Mouse (Mus musculus) CH12.LX (cell line): ENCODE measurements around the gene Whrn. TPM values are rescaled to one million over a fixed set of nuclear protein-coding genes. Genes with fewer than 3 reads are reported as not detected.

Experiments used
- DNase-seq: peaks from one replicate; pipeline ENCODE4 v3.0.0-alpha.2; 2013; ENCODE audit errors: extremely low read depth
- H3K27ac ChIP-seq: 2 replicates; pipeline ENCODE4 v1.5.1; 2012; ENCODE audit warnings: low read depth, mild to moderate bottlenecking, control low read depth, moderate library complexity; ENCODE audit not compliant: insufficient read depth
- H3K27me3 ChIP-seq: replicated peaks from 2 replicates; pipeline ENCODE3; 2012; ENCODE audit warnings: inconsistent platforms
- H3K36me3 ChIP-seq, 2 experiments: replicated peaks in 1 of 2; 2 replicates each; pipeline versions ENCODE3 to v1.6.1; 2012; ENCODE audit warnings: inconsistent platforms in 1 of 2, low read length in 1 of 2, mild to moderate bottlenecking in 1 of 2, mixed read lengths in 1 of 2, moderate library complexity in 1 of 2; ENCODE audit not compliant: control insufficient read depth in 1 of 2, insufficient read depth in 1 of 2
- H3K4me1 ChIP-seq, 2 experiments: 2 replicates each; pipeline ENCODE4 v1.6.1; 2012; ENCODE audit warnings: inconsistent platforms in 1 of 2, moderate library complexity in 1 of 2; ENCODE audit not compliant: insufficient read depth in 2 of 2, control insufficient read depth in 1 of 2
- H3K4me2 ChIP-seq: 2 replicates; pipeline ENCODE4 v1.6.1; 2012; ENCODE audit warnings: low read depth, mild to moderate bottlenecking, control low read depth; ENCODE audit not compliant: poor library complexity, insufficient read depth, severe bottlenecking
- H3K4me3 ChIP-seq, 3 experiments: fragments of 150-350 bp in 1 of 3; sonication (generic) in 1 of 3; replicated peaks in 1 of 3; 2 replicates each; pipeline versions ENCODE3 to v1.5.1; 2011 to 2012; ENCODE audit warnings: low read depth in 2 of 3, low read length in 2 of 3, mild to moderate bottlenecking in 2 of 3, moderate library complexity in 2 of 3, control low read depth in 1 of 3, improper control_type of control experiment in 1 of 3, inconsistent platforms in 1 of 3, mixed read lengths in 1 of 3; ENCODE audit not compliant: poor library complexity in 1 of 3
- H3K79me2 ChIP-seq: replicated peaks from 2 replicates; pipeline ENCODE4 v1.6.1; 2012; ENCODE audit warnings: mild to moderate bottlenecking, moderate library complexity; ENCODE audit not compliant: control insufficient read depth, poor library complexity, insufficient read depth, severe bottlenecking; ENCODE audit errors: extremely low read depth
- H3K9ac ChIP-seq: 2 replicates; pipeline ENCODE4 v1.6.1; 2012; ENCODE audit warnings: low read depth, mild to moderate bottlenecking, control low read depth, moderate library complexity; ENCODE audit not compliant: insufficient read depth
- H3K9me3 ChIP-seq: replicated peaks from 2 replicates; pipeline ENCODE3; 2012; ENCODE audit warnings: low read length, inconsistent platforms, mixed read lengths
- BHLHE40 ChIP-seq: IDR thresholded peaks from 2 replicates; pipeline ENCODE4 v1.6.1; 2011; ENCODE audit warnings: mild to moderate bottlenecking, low read depth, low read length, improper control_type of control experiment
- CHD2 ChIP-seq: IDR thresholded peaks from 2 replicates; pipeline ENCODE4 v1.6.1; 2011; ENCODE audit warnings: low read length, improper control_type of control experiment
- CTCF ChIP-seq, 2 experiments: IDR thresholded peaks in 1 of 2; conservative IDR thresholded peaks in 1 of 2; 2 replicates each; pipeline ENCODE4 v1.5.1; 2011 to 2012; ENCODE audit warnings: low read depth in 2 of 2, low read length in 2 of 2, improper control_type of control experiment in 1 of 2, inconsistent platforms in 1 of 2, mild to moderate bottlenecking in 1 of 2, moderate library complexity in 1 of 2
- E2F4 ChIP-seq: IDR thresholded peaks from 2 replicates; pipeline ENCODE4 v1.6.1; 2011; ENCODE audit warnings: low read depth, low read length, improper control_type of control experiment; ENCODE audit not compliant: insufficient replicate concordance
- ETS1 ChIP-seq: conservative IDR thresholded peaks from 2 replicates; pipeline ENCODE4 v1.6.1; 2012; ENCODE audit warnings: low read depth, mild to moderate bottlenecking, inconsistent platforms, low read length, improper control_type of control experiment, moderate library complexity
- GABPA ChIP-seq: IDR thresholded peaks from 2 replicates; pipeline ENCODE4 v1.6.1; 2012; ENCODE audit warnings: low read depth, low read length, improper control_type of control experiment, inconsistent platforms; ENCODE audit not compliant: insufficient replicate concordance
- IRF4 ChIP-seq: IDR thresholded peaks from 2 replicates; pipeline ENCODE4 v1.6.1; 2014; ENCODE audit warnings: low read depth, mild to moderate bottlenecking, inconsistent platforms, low read length, improper control_type of control experiment
- JUN ChIP-seq: IDR thresholded peaks from 2 replicates; pipeline ENCODE4 v1.6.1; 2011; ENCODE audit warnings: low read depth, mild to moderate bottlenecking, low read length, improper control_type of control experiment, moderate library complexity; ENCODE audit not compliant: insufficient read depth
- KAT2A ChIP-seq: IDR thresholded peaks from 2 replicates; pipeline ENCODE4 v1.6.1; 2012; ENCODE audit warnings: low read length, improper control_type of control experiment, inconsistent platforms; ENCODE audit not compliant: insufficient replicate concordance
- MAX ChIP-seq: IDR thresholded peaks from 2 replicates; pipeline ENCODE4 v1.6.1; 2011; ENCODE audit warnings: low read length, improper control_type of control experiment
- MEF2A ChIP-seq: IDR thresholded peaks from 2 replicates; pipeline ENCODE4 v1.6.1; 2014; ENCODE audit warnings: low read depth, mild to moderate bottlenecking, inconsistent platforms, low read length, improper control_type of control experiment, borderline replicate concordance
- NRF1 ChIP-seq: IDR thresholded peaks from 2 replicates; pipeline ENCODE4 v1.6.1; 2014; ENCODE audit warnings: low read depth, mild to moderate bottlenecking, inconsistent platforms, low read length, improper control_type of control experiment, moderate library complexity
- POLR2A ChIP-seq: IDR thresholded peaks from 2 replicates; pipeline ENCODE4 v1.6.1; 2011; ENCODE audit warnings: low read depth, mild to moderate bottlenecking, improper control_type of control experiment, low read length
- RAD21 ChIP-seq: IDR thresholded peaks from 2 replicates; pipeline ENCODE4 v1.6.1; 2011; ENCODE audit warnings: low read depth, mild to moderate bottlenecking, low read length, improper control_type of control experiment, moderate library complexity
- TBP ChIP-seq: conservative IDR thresholded peaks from 2 replicates; pipeline ENCODE4 v1.6.1; 2011; ENCODE audit warnings: low read depth, low read length, improper control_type of control experiment
- USF2 ChIP-seq: conservative IDR thresholded peaks from 2 replicates; pipeline ENCODE4 v1.6.1; 2011; ENCODE audit warnings: low read depth, low read length, improper control_type of control experiment
- ZC3H11A ChIP-seq: IDR thresholded peaks from 2 replicates; pipeline ENCODE4 v1.6.1; 2012; ENCODE audit warnings: low read depth, mild to moderate bottlenecking, inconsistent platforms, low read length, improper control_type of control experiment
- ZNF384 ChIP-seq: IDR thresholded peaks from 2 replicates; pipeline ENCODE4 v1.6.1; 2012; ENCODE audit warnings: low read depth, low read length, improper control_type of control experiment, inconsistent platforms
- dilution Hi-C: fragments of 300-500 bp; cut with MboI; formaldehyde crosslinking; loops from 2 replicates; pipeline ENCODE4 v1.14.3; 2020; ENCODE audit warnings: low sequenced_read_pairs; ENCODE audit not compliant: extremely low pct_unique_long_range_greater_than_20kb, extremely low pct_ligation_motif_present
- in situ Hi-C: fragments of 300-500 bp; cut with MboI; formaldehyde crosslinking; loops from 3 replicates; pipeline ENCODE4 v1.14.3; 2019; ENCODE audit warnings: low sequenced_read_pairs, low pct_ligation_motif_present, low pct_unique_long_range_greater_than_20kb, mixed read lengths
- polyA plus RNA-seq: library from polyadenylated mRNA; unstranded; fragments of >175 nt; gene quantifications from 2 replicates; pipeline ENCODE4 v1.2.1, GENCODE M21; 2012; ENCODE audit warnings: low read depth; ENCODE audit not compliant: insufficient read length
- total RNA-seq, 2 experiments: library from RNA; depleted of rRNA; stranded (reverse); fragments of 300-350 nt in 1 of 2; fragments of >200 nt in 1 of 2; gene quantifications; 2 replicates each; pipeline ENCODE4 v1.2.3; 2012 to 2014

The Whrn gene
- total and polyA plus RNA-seq, 3 experiments: 0.99 to 9.4 (median 4.5) TPM

DNA sequence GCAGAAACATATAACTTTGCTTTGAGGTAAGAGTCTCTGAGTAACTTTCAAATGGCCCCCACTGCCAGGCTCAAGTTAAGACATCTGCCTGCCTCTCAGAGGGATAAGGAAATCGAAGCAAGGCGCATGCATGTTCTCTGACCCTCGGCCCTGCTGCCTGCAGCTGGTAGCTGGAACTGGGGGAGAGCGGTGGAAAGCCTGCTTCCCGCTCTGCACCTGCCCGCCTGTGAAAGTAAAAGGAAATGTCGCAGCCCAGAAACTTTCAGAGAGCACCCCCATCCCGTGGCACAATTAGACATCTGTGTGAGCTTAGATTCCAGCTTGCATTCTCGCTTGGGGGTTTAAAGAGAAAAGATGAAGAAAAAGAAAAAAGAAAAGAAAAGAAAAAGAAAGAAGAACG, 6.1 kb downstream of the Whrn start:
- Histone ChIP-seq H3K9ac (no peak overlapping the region), H3K79me2 (no peaks in the 10 kb centered on the region), H3K27ac (no peak overlapping the region), H3K27me3 (no peaks in the 10 kb centered on the region), H3K9me3 (peaks cover under 1% of the 10 kb centered on the region), H3K4me3 (no peak overlapping the region), H3K36me3 (peaks cover 0 to 16% of the 10 kb centered on the region in 2 experiments), H3K4me2 (no peak overlapping the region), H3K4me1 (peaks cover 12 to 88% of the 10 kb centered on the region in 2 experiments)
- dilution Hi-C loops (no loop called here), in situ Hi-C loops (loop anchor here (5.0 kb wide), 1 partner anchor 62 kb away; no protein-coding TSS in a partner anchor)
- no peak for TF ChIP-seq MEF2A
- no peak for DNase-seq

DNA sequence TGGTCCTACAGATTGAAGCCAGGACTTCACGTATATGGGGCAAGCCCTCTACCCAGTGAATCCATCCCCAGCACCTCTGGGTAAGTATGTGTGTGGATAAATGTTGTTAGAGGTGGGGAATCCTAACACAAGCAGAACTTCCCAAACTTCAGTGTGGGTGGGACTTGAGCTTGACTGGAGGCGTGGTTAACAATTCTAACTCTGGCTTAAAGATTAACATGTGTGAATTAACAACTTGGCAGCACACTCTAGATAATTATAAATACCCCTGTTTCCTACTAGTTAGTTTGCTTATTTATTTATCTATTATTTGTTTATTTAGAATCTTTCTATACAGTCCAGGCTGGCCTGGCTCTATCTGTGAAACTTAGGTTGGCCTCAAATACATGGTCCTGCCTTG, 7.9 kb downstream of the Whrn start:
- no peak for DNase-seq
- H3K36me3 ChIP-seq: peaks cover 0 to 16% of the 10 kb centered on the region in 2 experiments
- no peaks in the 10 kb centered on the region for H3K27me3 ChIP-seq
- TF ChIP-seq TBP (no peak), NRF1 (no peak), BHLHE40 (no peak), ZC3H11A (no peak), GABPA (no peak), USF2 (no peak), ETS1 (no peak), MAX (no peak), ZNF384 (no peak), RAD21 (no peak), POLR2A (no peak), CTCF (conservative IDR thresholded peaks at IDR 0.05 in 1 of 2, IDR thresholded peaks at IDR 0.05 in 1 of 2; ENCODE audit: low read depth in 2 of 2, low read length in 2 of 2) (no peak), CHD2 (no peak), E2F4 (no peak), KAT2A (no peak), JUN (no peak), IRF4 (no peak)
- in situ Hi-C loops: no loop called here
- peaks cover 7 to 90% of the 10 kb centered on the region in 2 experiments for H3K4me1 ChIP-seq
- dilution Hi-C loops: no loop called here
- no peaks in the 10 kb centered on the region for H3K9me3 ChIP-seq
- no peak overlapping the region for H3K4me2 ChIP-seq
- H3K9ac ChIP-seq: no peak overlapping the region
- no peak overlapping the region for H3K4me3 ChIP-seq
- no peaks in the 10 kb centered on the region for H3K79me2 ChIP-seq
- no peak overlapping the region for H3K27ac ChIP-seq
